Mouse (Mus musculus): Measurements from ENCODE around the gene Slc6a4. TPM values are rescaled to one million over a fixed set of nuclear protein-coding genes. Genes with fewer than 3 reads are reported as not detected.
"Not testable (repeated sequence)": the region's sequence is repeated elsewhere in the genome, so short reads cannot be mapped to it uniquely, and the experiment has no call there.

Gene Slc6a4
- polyA plus RNA-seq, 1 experiment from 2014 or later = 2.2 TPM

- 89% methylated on average over 4 of the region's 4 CpGs for WGBS
Measured at GRCm38 (mm10) chr11:77041891-77042290, 43.5 kb downstream of the Slc6a4 start.

GRCm38 (mm10) chr11:77042816-77043215 is 44.4 kb downstream of the Slc6a4 start:
- Histone ChIP-seq H3K9ac (ENCODE audit: low read depth, low read length) (no peak overlapping the region), H3K36me3 (ENCODE audit: control insufficient read depth, insufficient read depth, low read length) (peaks cover 24% of the 10 kb centered on the region), H3K27me3 (ENCODE audit: control insufficient read depth, insufficient read depth, low read length) (no peaks in the 10 kb centered on the region), H3K4me2 (replicated peaks; ENCODE audit: low read depth, low read length) (no peak overlapping the region), H3K27ac (ENCODE audit: low read depth, low read length) (no peak overlapping the region), H3K9me3 (ENCODE audit: control insufficient read depth, low read length) (no peaks in the 10 kb centered on the region), H3K4me3 (ENCODE audit: low read length) (no peak overlapping the region), H3K4me1 (ENCODE audit: control insufficient read depth, insufficient read depth, low read length) (0 out of 2 replicates have a peak, but pooled peaks cover 4% of the 10 kb centered on the region)
- ATAC-seq (ENCODE audit: low FRiP score, low TSS enrichment) = no peak
- 74% methylated on average over 2 of the region's 2 CpGs for WGBS

More at GRCm38 (mm10) chr11:77041891-77042290, 43.5 kb downstream of the Slc6a4 start:
- Histone ChIP-seq H3K27me3 (ENCODE audit: control insufficient read depth, insufficient read depth, low read length) (no peaks in the 10 kb centered on the region), H3K36me3 (ENCODE audit: control insufficient read depth, insufficient read depth, low read length) (peaks cover 18% of the 10 kb centered on the region), H3K4me1 (ENCODE audit: control insufficient read depth, insufficient read depth, low read length) (0 out of 2 replicates have a peak, but pooled peaks cover 4% of the 10 kb centered on the region), H3K4me2 (replicated peaks; ENCODE audit: low read depth, low read length) (no peak overlapping the region), H3K9me3 (ENCODE audit: control insufficient read depth, low read length) (no peaks in the 10 kb centered on the region), H3K9ac (ENCODE audit: low read depth, low read length) (no peak overlapping the region), H3K4me3 (ENCODE audit: low read length) (no peak overlapping the region), H3K27ac (ENCODE audit: low read depth, low read length) (no peak overlapping the region)
- ATAC-seq (ENCODE audit: low FRiP score, low TSS enrichment) = no peak

- H3K4me3 ChIP-seq (ENCODE audit: low read length) = no peak overlapping the region
- peaks cover 3% of the 10 kb centered on the region; the same call in 1 of the 2 replicates for H3K36me3 ChIP-seq (ENCODE audit: control insufficient read depth, insufficient read depth, low read length)
- no peaks in the 10 kb centered on the region for H3K4me1 ChIP-seq (ENCODE audit: control insufficient read depth, insufficient read depth, low read length)
- no peaks in the 10 kb centered on the region for H3K9me3 ChIP-seq (ENCODE audit: control insufficient read depth, low read length)
- no peak for ATAC-seq (ENCODE audit: low FRiP score, low TSS enrichment)
- no peaks in the 10 kb centered on the region for H3K27me3 ChIP-seq (ENCODE audit: control insufficient read depth, insufficient read depth, low read length)
- WGBS = 64% methylated on average over 5 of the region's 5 CpGs
- no peak overlapping the region for H3K27ac ChIP-seq (ENCODE audit: low read depth, low read length)
- H3K4me2 ChIP-seq (replicated peaks; ENCODE audit: low read depth, low read length) = no peak overlapping the region
- no peak overlapping the region for H3K9ac ChIP-seq (ENCODE audit: low read depth, low read length)
Measured at GRCm38 (mm10) chr11:77061951-77062350, 63.5 kb downstream of the Slc6a4 start.

- no peaks in the 10 kb centered on the region for H3K27me3 ChIP-seq (ENCODE audit: control insufficient read depth, insufficient read depth, low read length)
- WGBS = 94% methylated on average over 2 of the region's 2 CpGs
- no peak for ATAC-seq (ENCODE audit: low FRiP score, low TSS enrichment)
Measured at GRCm38 (mm10) chr11:77063406-77063805, 65.0 kb downstream of the Slc6a4 start.

GRCm38 (mm10) chr11:77068825-77069224 is 70.4 kb downstream of the Slc6a4 start:
- no peaks in the 10 kb centered on the region for H3K9me3 ChIP-seq (ENCODE audit: control insufficient read depth, low read length)
- no peak for ATAC-seq (ENCODE audit: low FRiP score, low TSS enrichment)
- H3K27me3 ChIP-seq (ENCODE audit: control insufficient read depth, insufficient read depth, low read length) = no peaks in the 10 kb centered on the region
- H3K9ac ChIP-seq (ENCODE audit: low read depth, low read length) = no peak overlapping the region
- no peaks in the 10 kb centered on the region for H3K4me1 ChIP-seq (ENCODE audit: control insufficient read depth, insufficient read depth, low read length)
- WGBS = 92% methylated on average over 4 of the region's 4 CpGs
- no peak overlapping the region for H3K4me3 ChIP-seq (ENCODE audit: low read length)
- H3K36me3 ChIP-seq (ENCODE audit: control insufficient read depth, insufficient read depth, low read length) = peaks cover 22% of the 10 kb centered on the region; the same call in 1 of the 2 replicates
- H3K27ac ChIP-seq (ENCODE audit: low read depth, low read length) = no peak overlapping the region
- no peak overlapping the region for H3K4me2 ChIP-seq (replicated peaks; ENCODE audit: low read depth, low read length)

More at GRCm38 (mm10) chr11:77063406-77063805, 65.0 kb downstream of the Slc6a4 start:
- H3K36me3 ChIP-seq (ENCODE audit: control insufficient read depth, insufficient read depth, low read length) = peaks cover 3% of the 10 kb centered on the region; the same call in 1 of the 2 replicates
- H3K27ac ChIP-seq (ENCODE audit: low read depth, low read length) = no peak overlapping the region
- H3K4me1 ChIP-seq (ENCODE audit: control insufficient read depth, insufficient read depth, low read length) = no peaks in the 10 kb centered on the region
- no peak overlapping the region for H3K9ac ChIP-seq (ENCODE audit: low read depth, low read length)
- H3K4me3 ChIP-seq (ENCODE audit: low read length) = no peak overlapping the region
- no peaks in the 10 kb centered on the region for H3K9me3 ChIP-seq (ENCODE audit: control insufficient read depth, low read length)
- no peak overlapping the region for H3K4me2 ChIP-seq (replicated peaks; ENCODE audit: low read depth, low read length)

- Histone ChIP-seq H3K36me3 (ENCODE audit: control insufficient read depth, insufficient read depth, low read length) (peaks cover 40% of the 10 kb centered on the region), H3K27ac (ENCODE audit: low read depth, low read length) (no peak overlapping the region)
- no peak for ATAC-seq (ENCODE audit: low FRiP score, low TSS enrichment)
Measured at GRCm38 (mm10) chr11:77070721-77071120, 72.3 kb downstream of the Slc6a4 start.

GRCm38 (mm10) chr11:77077331-77077730 is 78.9 kb downstream of the Slc6a4 start:
- WGBS = 54% methylated on average over 4 of the region's 4 CpGs

More at GRCm38 (mm10) chr11:77070721-77071120, 72.3 kb downstream of the Slc6a4 start:
- H3K4me2 ChIP-seq (replicated peaks; ENCODE audit: low read depth, low read length) = no peak overlapping the region
- WGBS = 78% methylated on average over 4 of the region's 4 CpGs
- no peak overlapping the region for H3K9ac ChIP-seq (ENCODE audit: low read depth, low read length)
- no peaks in the 10 kb centered on the region for H3K9me3 ChIP-seq (ENCODE audit: control insufficient read depth, low read length)
- H3K27me3 ChIP-seq (ENCODE audit: control insufficient read depth, insufficient read depth, low read length) = no peaks in the 10 kb centered on the region
- no peak overlapping the region for H3K4me3 ChIP-seq (ENCODE audit: low read length)
- no peaks in the 10 kb centered on the region for H3K4me1 ChIP-seq (ENCODE audit: control insufficient read depth, insufficient read depth, low read length)

GRCm38 (mm10) chr11:77077792-77078191 is 79.4 kb downstream of the Slc6a4 start:
- Histone ChIP-seq H3K9me3 (ENCODE audit: control insufficient read depth, low read length) (no peaks in the 10 kb centered on the region), H3K36me3 (ENCODE audit: control insufficient read depth, insufficient read depth, low read length) (peaks cover 31% of the 10 kb centered on the region), H3K27me3 (ENCODE audit: control insufficient read depth, insufficient read depth, low read length) (no peaks in the 10 kb centered on the region), H3K4me2 (replicated peaks; ENCODE audit: low read depth, low read length) (peak overlapping the region; percentile 82), H3K4me3 (ENCODE audit: low read length) (peak overlapping the region; percentile 89), H3K27ac (ENCODE audit: low read depth, low read length) (peak overlapping the region; percentile 72), H3K4me1 (ENCODE audit: control insufficient read depth, insufficient read depth, low read length) (0 out of 2 replicates have a peak, but pooled peaks cover 2% of the 10 kb centered on the region), H3K9ac (ENCODE audit: low read depth, low read length) (peak overlapping the region; percentile 89)
- ATAC-seq (ENCODE audit: low FRiP score, low TSS enrichment) = peak; percentile 14; the same call in 1 of the 2 replicates
- WGBS = 3% methylated on average over 16 of the region's 16 CpGs

More at GRCm38 (mm10) chr11:77077331-77077730, 78.9 kb downstream of the Slc6a4 start:
- not testable (repeated sequence) for H3K27me3 ChIP-seq (ENCODE audit: control insufficient read depth, insufficient read depth, low read length); H3K9me3 ChIP-seq (ENCODE audit: control insufficient read depth, low read length); H3K27ac ChIP-seq (ENCODE audit: low read depth, low read length); H3K4me1 ChIP-seq (ENCODE audit: control insufficient read depth, insufficient read depth, low read length); ATAC-seq (ENCODE audit: low FRiP score, low TSS enrichment)
- H3K36me3 ChIP-seq (ENCODE audit: control insufficient read depth, insufficient read depth, low read length) = peaks cover 35% of the 10 kb centered on the region
- peak overlapping the region; percentile 82 for H3K4me2 ChIP-seq (replicated peaks; ENCODE audit: low read depth, low read length)
- peak overlapping the region; percentile 89 for H3K4me3 ChIP-seq (ENCODE audit: low read length)
- H3K9ac ChIP-seq (ENCODE audit: low read depth, low read length) = peak overlapping the region; percentile 89

GRCm38 (mm10) chr11:77078273-77079134 is 80.1 kb downstream of the Slc6a4 start, which contains the start of gene Nsrp1:
TSS of gene Nsrp1 (minus strand) at chr11:77078435.
- WGBS = 4% methylated on average over 48 of the region's 48 CpGs
- peak within 1 kb of the TSS; percentile 89 for H3K9ac ChIP-seq (ENCODE audit: low read depth, low read length)

More at GRCm38 (mm10) chr11:77078273-77079134, 80.1 kb downstream of the Slc6a4 start, which contains the start of gene Nsrp1:
- peaks cover 27% of the 10 kb centered on the region for H3K36me3 ChIP-seq (ENCODE audit: control insufficient read depth, insufficient read depth, low read length)
- peak within 1 kb of the TSS; percentile 82 for H3K4me2 ChIP-seq (replicated peaks; ENCODE audit: low read depth, low read length)
- peak within 1 kb of the TSS; percentile 72 for H3K27ac ChIP-seq (ENCODE audit: low read depth, low read length)
- ATAC-seq (ENCODE audit: low FRiP score, low TSS enrichment) = peak; percentile 98
- no peaks in the 10 kb centered on the region for H3K27me3 ChIP-seq (ENCODE audit: control insufficient read depth, insufficient read depth, low read length)
- H3K4me3 ChIP-seq (ENCODE audit: low read length) = peak within 1 kb of the TSS; percentile 89
- H3K4me1 ChIP-seq (ENCODE audit: control insufficient read depth, insufficient read depth, low read length) = 0 out of 2 replicates have a peak, but pooled peaks cover 2% of the 10 kb centered on the region
- H3K9me3 ChIP-seq (ENCODE audit: control insufficient read depth, low read length) = no peaks in the 10 kb centered on the region
